Mouse (Mus musculus): ENCODE data around the gene Nfkbid. TPM values are rescaled to one million over a fixed set of nuclear protein-coding genes. Genes with fewer than 3 reads are reported as not detected.

Gene Nfkbid
- polyA plus RNA-seq (2012; rRNA removed), result 7.8 and 8.1 TPM in 2 replicates

DNA sequence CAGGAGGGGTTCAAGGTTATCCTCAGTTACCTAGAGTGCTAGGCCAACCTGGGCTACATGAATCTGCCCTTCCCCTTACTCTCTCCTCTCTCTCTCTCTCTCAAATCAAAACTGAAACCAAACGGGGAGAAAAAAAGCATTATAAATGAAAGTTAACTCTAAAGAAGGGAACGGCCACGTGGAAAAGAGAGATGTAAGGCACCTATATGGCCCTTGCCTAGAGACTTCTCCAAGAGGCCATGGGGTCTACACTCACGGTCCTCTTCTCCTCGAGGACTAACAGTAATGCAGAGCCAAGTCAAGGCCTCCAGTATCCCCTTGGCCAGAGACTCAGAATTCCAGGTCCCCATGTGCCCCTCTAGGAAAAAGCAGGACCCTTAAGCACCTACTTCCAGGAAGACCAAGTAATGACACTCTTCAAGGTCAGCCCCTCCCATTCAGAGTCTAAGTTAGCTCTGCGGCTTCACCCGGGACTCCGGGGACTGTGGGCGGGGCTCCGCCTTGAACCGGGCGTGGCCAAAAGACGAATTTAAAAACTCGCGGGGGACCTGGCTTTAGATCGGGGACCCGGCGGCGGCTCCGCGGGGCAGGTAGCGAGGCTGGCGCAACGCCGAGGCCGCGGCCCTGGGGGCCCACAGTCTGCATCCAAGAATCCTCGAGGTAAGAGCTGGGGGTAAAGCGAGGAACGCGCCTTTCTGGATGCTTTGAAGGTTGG is at the start of gene Nfkbid:
TSS of gene Nfkbid (plus strand) at position 558 of the 715 bp plus-strand sequence.

DNA sequence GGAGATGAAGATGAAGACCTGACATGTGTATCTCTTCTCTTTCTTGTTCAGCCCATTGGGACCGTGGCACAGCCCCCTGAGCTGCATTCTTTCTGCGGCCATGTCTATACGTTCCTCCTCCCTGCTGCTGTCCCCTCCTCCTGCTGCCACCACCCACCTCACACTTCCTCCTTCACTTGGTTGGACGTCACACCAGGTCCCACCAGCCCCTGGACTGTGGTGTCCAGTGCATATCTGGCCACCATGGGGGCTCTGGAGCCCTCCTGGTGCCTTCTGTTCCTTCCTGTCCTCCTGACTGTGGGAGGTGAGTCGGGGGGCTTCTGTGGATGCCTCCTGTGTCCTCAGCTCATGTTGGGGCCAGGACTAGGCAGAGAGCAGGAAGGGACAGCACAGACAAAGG is 7.9 kb upstream of the Nfkbid start, which contains the start of gene Tyrobp:
TSS of gene Tyrobp (plus strand) at position 165 of the 400 bp plus-strand sequence.

DNA sequence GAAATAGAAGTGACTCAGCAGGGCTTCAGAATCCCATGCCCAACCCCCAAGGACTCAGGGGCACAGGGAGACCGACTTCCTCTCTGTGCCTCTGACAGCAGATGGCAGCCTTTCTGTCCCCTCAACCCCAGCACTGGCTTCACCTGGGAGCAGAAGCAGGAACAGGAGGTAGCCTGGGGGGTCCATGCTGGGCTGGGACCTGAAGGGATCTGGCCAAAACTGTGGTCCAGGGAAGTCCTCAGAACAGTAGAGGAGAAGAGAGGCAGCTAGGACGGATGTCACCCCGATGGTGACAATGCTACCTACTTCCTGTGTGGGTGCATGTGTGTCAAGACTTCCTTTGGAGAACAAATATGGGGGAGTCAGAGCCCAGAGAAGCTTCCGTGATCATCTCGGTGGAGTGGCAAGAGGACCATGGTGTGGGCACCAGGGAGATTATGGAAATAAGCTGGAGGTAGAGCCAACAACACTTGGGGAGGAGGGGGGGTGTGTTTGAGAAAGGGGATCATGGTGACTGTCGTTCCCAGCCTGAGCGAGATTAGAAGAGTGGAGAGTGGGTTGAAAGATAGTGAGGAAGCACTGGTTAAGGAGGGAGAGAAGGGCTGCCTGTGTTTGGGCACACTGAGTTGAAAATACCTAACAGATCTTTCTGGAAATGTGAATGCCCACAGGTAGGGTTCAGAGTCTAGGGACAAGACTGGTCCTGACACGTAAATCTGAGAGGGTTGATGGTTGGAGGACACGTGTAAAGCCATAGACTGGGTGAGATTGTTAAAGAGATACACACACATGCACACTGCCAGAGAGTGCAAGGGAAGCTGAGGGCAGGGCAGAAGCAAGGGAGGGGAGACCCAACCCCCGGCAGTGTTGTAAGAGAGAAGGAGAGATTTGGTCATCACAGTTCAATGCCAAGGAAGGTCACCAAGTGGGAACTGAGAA is 1.7 kb upstream of the Nfkbid start, which contains the start of gene Hcst:
TSS of gene Hcst (minus strand) at position 294 of the 939 bp plus-strand sequence.

DNA sequence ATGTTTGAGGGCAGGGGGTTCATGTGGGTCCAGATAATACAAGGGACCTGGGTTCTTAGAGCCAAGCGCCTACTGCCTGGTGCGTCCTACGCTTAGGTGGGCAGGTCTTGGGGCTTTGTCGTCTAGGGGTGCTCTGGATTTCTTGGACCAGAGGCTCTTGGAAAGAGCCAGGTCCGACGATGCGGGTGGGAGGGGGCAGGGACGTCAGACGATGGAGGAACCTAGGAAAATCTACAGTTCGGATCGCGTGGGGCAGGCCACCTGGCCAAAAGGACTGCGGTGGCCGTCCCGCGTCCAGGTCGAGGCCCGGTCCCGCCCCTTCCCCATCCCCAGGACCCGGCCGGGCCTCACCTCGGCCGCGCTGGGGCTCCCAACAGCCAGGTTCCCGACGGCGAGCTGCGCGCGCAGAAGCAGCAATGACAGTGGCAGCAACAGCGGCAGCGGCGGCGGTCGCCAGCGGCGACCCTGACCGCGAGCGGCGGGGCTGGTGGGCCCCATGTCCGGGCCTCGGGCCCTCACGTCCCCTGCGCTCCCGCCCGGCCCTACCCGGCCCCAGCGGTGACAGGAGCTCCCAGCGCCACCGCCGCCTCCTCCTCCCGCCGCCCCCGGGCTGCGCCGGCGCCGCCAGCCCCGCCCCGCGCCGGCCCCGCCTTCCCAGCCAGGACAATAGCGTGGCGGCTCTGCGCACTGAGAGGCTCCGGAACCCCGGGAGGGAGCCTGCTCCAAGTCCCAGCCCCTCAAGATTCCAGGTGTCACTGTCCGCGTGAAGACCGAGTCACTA is 23.6 kb downstream of the Nfkbid start, which contains the start of gene Aplp1:
TSS of gene Aplp1 (minus strand) at position 565 of the 781 bp plus-strand sequence.

DNA sequence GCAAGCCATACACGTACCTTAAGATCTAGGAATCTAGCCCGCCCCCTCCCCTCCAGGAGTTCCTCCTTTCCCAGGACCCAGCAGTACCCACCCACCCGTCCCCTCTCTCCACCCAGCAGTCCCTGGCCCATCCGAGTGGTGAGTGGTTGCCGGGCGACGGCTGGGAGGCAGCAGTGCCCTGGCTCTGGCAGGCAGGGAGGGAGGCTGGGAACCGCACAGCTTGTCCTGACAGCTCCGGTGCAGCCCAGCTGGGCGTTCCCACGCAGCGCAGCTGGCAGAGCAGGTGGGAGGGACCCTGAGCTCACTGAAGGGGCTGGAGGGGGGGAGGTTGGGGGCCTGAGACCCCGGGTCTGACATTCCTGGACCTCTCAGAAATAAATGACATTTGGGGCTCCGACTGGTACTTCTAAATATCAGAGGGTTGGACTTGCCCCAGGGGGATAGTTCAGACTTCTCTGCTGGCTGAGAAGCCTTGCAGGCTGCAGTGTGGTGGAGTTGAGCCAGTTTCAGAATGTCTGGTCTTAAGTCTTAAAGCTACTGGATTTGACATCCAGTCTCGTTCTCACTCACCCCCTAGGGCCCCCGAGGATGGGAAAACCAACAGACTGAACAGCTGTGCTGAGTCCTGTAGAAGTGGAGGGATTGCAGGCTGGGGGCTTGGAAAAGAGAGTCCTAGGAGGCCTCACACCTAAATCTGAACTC is 36.2 kb downstream of the Nfkbid start, which contains the start of the genes Kirrel2 and Nphs1:
TSS of gene Kirrel2 (minus strand) at position 62 of the 702 bp plus-strand sequence.
TSS of gene Nphs1 (plus strand) at position 687 of the 702 bp plus-strand sequence.

Other genes starting within 250 kb of the Nfkbid start
- 48.3 and 56.0 TPM in 2 replicates for gene Cox7a1, start 237.6 kb upstream of the Nfkbid start, polyA plus RNA-seq (2012; rRNA removed)
- gene Capns1, start 222.9 kb upstream of the Nfkbid start, polyA plus RNA-seq (2012; rRNA removed), result 791 and 1,080 TPM in 2 replicates
- 86.6 and 107 TPM in 2 replicates for gene Polr2i, start 189.8 kb upstream of the Nfkbid start, polyA plus RNA-seq (2012; rRNA removed)
- gene Tbcb, start 189.5 kb upstream of the Nfkbid start, polyA plus RNA-seq (2012; rRNA removed), result 46.0 and 55.7 TPM in 2 replicates
- not detected in 2 replicates for gene Ovol3, start 186.0 kb upstream of the Nfkbid start, polyA plus RNA-seq (2012; rRNA removed)
- gene Thap8, start 141.6 kb upstream of the Nfkbid start, polyA plus RNA-seq (2012; rRNA removed), result 0.12 and 0.19 TPM in 2 replicates
- 20.8 and 23.2 TPM in 2 replicates for gene Wdr62, start 141.3 kb upstream of the Nfkbid start, polyA plus RNA-seq (2012; rRNA removed)
- gene Clip3, start 130.0 kb upstream of the Nfkbid start, polyA plus RNA-seq (2012; rRNA removed), result 11.3 and 14.7 TPM in 2 replicates
- 165 and 192 TPM in 2 replicates for gene Alkbh6, start 113.0 kb upstream of the Nfkbid start, polyA plus RNA-seq (2012; rRNA removed)
- gene Syne4, start 106.9 kb upstream of the Nfkbid start, polyA plus RNA-seq (2012; rRNA removed), result 11.0 and 13.9 TPM in 2 replicates
- gene E130208F15Rik, start 100.0 kb upstream of the Nfkbid start, polyA plus RNA-seq (2012; rRNA removed), result 1.2 and 1.4 TPM in 2 replicates
- gene Sdhaf1, start 97.8 kb upstream of the Nfkbid start, polyA plus RNA-seq (2012; rRNA removed), result 26.8 and 37.9 TPM in 2 replicates
- 25.6 and 26.3 TPM in 2 replicates for gene Lrfn3, start 59.0 kb upstream of the Nfkbid start, polyA plus RNA-seq (2012; rRNA removed)
- gene Tyrobp, start 8.0 kb upstream of the Nfkbid start, polyA plus RNA-seq (2012; rRNA removed), result 54.3 and 84.5 TPM in 2 replicates
- 12.2 and 17.0 TPM in 2 replicates for gene Hcst, start 1.9 kb upstream of the Nfkbid start, polyA plus RNA-seq (2012; rRNA removed)
- gene Aplp1, start 23.8 kb downstream of the Nfkbid start, polyA plus RNA-seq (2012; rRNA removed), result 49.6 and 52.2 TPM in 2 replicates
- 0.35 and 0.52 TPM in 2 replicates for gene Kirrel2, start 36.0 kb downstream of the Nfkbid start, polyA plus RNA-seq (2012; rRNA removed)
- gene Nphs1, start 36.6 kb downstream of the Nfkbid start, polyA plus RNA-seq (2012; rRNA removed), result 0.03 and 0.80 TPM in 2 replicates
- gene Prodh2, start 71.9 kb downstream of the Nfkbid start, polyA plus RNA-seq (2012; rRNA removed), result not detected in 2 replicates
- 17.3 and 18.3 TPM in 2 replicates for gene Arhgap33, start 113.3 kb downstream of the Nfkbid start, polyA plus RNA-seq (2012; rRNA removed)
- 80.2 and 99.4 TPM in 2 replicates for gene Hspb6, start 130.4 kb downstream of the Nfkbid start, polyA plus RNA-seq (2012; rRNA removed)
- 8.5 TPM in 2 replicates for gene Proser3, start 130.6 kb downstream of the Nfkbid start, polyA plus RNA-seq (2012; rRNA removed)
- 32.0 and 32.4 TPM in 2 replicates for gene Lin37, start 138.1 kb downstream of the Nfkbid start, polyA plus RNA-seq (2012; rRNA removed)
- 40.8 and 56.2 TPM in 2 replicates for gene U2af1l4, start 141.6 kb downstream of the Nfkbid start, polyA plus RNA-seq (2012; rRNA removed)
- 1.2 and 1.4 TPM in 2 replicates for gene Gm49396, start 141.6 kb downstream of the Nfkbid start, polyA plus RNA-seq (2012; rRNA removed)
- 109 and 156 TPM in 2 replicates for gene Psenen, start 141.9 kb downstream of the Nfkbid start, polyA plus RNA-seq (2012; rRNA removed)
- 7.7 and 8.8 TPM in 2 replicates for gene Igflr1, start 143.7 kb downstream of the Nfkbid start, polyA plus RNA-seq (2012; rRNA removed)
- gene Kmt2b, start 167.0 kb downstream of the Nfkbid start, polyA plus RNA-seq (2012; rRNA removed), result 46.0 and 47.1 TPM in 2 replicates
- 5.3 and 6.6 TPM in 2 replicates for gene Zbtb32, start 177.2 kb downstream of the Nfkbid start, polyA plus RNA-seq (2012; rRNA removed)
- 24.9 and 37.7 TPM in 2 replicates for gene Upk1a, start 191.1 kb downstream of the Nfkbid start, polyA plus RNA-seq (2012; rRNA removed)
- 423 and 473 TPM in 2 replicates for gene Cox6b1, start 204.4 kb downstream of the Nfkbid start, polyA plus RNA-seq (2012; rRNA removed)
- not detected in 2 replicates for gene Etv2, start 214.1 kb downstream of the Nfkbid start, polyA plus RNA-seq (2012; rRNA removed)
- 82.7 and 93.1 TPM in 2 replicates for gene Rbm42, start 228.6 kb downstream of the Nfkbid start, polyA plus RNA-seq (2012; rRNA removed)
- gene Haus5, start 243.3 kb downstream of the Nfkbid start, polyA plus RNA-seq (2012; rRNA removed), result 7.2 and 8.7 TPM in 2 replicates
- gene Pmis2, start 249.9 kb downstream of the Nfkbid start, polyA plus RNA-seq (2012; rRNA removed), result not detected in 2 replicates

All from colon, adult 2 months (tissue).